Mouse (Mus musculus): ENCODE results near the gene H2al1h. TPM values are rescaled to one million over a fixed set of nuclear protein-coding genes. Genes with fewer than 3 reads are reported as not detected.
"Not testable (repeated sequence)": the region's sequence is repeated elsewhere in the genome, so short reads cannot be mapped to it uniquely, and the experiment has no call there.

H2al1h gene
- not detected in 2 replicates for polyA plus RNA-seq (2015; fragmentation: Nextera tagmentation; extraction: Ambion mirVana)

DNA sequence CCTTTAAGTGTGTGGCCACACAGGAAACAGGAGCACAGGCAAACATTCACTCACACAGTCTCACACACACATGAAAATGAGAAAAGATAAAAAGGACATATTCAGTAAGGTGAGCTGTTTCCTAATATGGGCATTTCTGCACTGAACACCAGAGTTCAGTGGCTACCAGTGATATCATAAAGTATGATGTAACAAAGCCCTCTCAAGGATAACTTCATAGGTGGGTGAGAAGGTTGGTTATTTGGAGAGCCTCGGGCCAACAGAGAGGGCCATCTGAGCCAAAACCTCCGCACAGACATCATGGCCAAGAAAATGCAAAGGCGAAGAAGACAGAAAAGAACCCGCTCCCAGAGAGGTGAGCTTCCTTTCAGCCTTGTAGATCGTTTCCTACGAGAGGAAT lies at the start of gene H2al1h:
H2al1h (plus strand) TSS at position 301 of the 400 bp plus-strand sequence.
- H3K4me3 ChIP-seq (replicated peaks); H3K4me1 ChIP-seq; H3K27ac ChIP-seq (replicated peaks); H3K9ac ChIP-seq (replicated peaks); H3K4me2 ChIP-seq; H3K9me3 ChIP-seq (replicated peaks); ATAC-seq (ENCODE audit: low FRiP score); H3K36me3 ChIP-seq; H3K27me3 ChIP-seq (replicated peaks): not testable (repeated sequence)
- WGBS, result no CpG with 5 or more reads among the region's 6 CpGs

DNA sequence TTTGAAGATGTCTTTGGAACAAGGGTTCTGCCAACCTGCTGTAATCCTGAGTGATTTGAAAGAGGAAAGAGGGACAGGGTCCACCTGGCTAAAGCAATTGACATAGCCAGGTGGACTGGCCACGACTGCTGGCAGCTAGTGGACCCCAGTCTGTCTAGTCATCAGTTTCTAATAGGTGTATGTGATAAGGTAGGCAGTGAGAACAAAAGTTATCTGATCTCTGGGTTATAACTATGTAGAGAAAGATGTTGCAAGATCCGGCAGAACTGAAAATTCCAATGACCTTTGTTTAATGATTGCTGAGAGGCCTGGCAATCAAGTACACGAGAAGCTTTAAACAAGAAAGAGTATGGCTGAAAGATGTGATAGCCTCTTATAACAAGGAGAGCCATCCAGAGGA lies 48.1 kb upstream of the H2al1h start:
- 81% methylated on average over 3 of the region's 3 CpGs for WGBS
- Histone ChIP-seq H3K9me3 (replicated peaks) (no peaks in the 10 kb centered on the region), H3K36me3 (no peaks in the 10 kb centered on the region), H3K4me2 (no peak overlapping the region), H3K4me1 (no peaks in the 10 kb centered on the region), H3K27me3 (replicated peaks) (no peaks in the 10 kb centered on the region; the same call in 1 of the 2 replicates), H3K27ac (replicated peaks) (no peak overlapping the region), H3K9ac (replicated peaks) (no peak overlapping the region), H3K4me3 (replicated peaks) (no peak overlapping the region)
- ATAC-seq (ENCODE audit: low FRiP score), result no peak

DNA sequence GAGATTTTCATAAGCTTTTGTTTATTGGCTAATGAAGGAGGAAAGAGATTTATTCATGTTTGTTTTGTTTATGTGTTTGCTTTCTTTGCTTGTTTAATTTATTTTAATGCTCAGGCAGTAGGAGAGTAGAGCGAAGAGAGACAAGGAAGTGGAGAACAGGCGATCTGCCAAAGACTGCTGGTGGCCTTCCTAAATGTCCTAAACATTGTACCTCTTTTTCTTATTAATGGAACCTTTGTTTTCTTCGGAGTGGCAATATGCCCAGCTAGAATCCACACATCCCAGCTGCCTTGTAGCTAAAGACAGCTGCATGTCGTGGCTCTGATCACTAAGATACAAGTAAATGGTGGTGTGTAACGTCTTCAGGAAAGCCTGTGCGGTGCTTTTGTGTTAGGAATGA lies 44.2 kb upstream of the H2al1h start:
- Histone ChIP-seq H3K4me1 (no peaks in the 10 kb centered on the region), H3K4me3 (replicated peaks) (no peak overlapping the region), H3K36me3 (no peaks in the 10 kb centered on the region), H3K9me3 (replicated peaks) (no peaks in the 10 kb centered on the region), H3K27me3 (replicated peaks) (no peaks in the 10 kb centered on the region; the same call in 1 of the 2 replicates), H3K27ac (replicated peaks) (no peak overlapping the region), H3K9ac (replicated peaks) (no peak overlapping the region), H3K4me2 (no peak overlapping the region)
- ATAC-seq (ENCODE audit: low FRiP score), result no peak
- WGBS, result 71% methylated on average over 6 of the region's 6 CpGs

DNA sequence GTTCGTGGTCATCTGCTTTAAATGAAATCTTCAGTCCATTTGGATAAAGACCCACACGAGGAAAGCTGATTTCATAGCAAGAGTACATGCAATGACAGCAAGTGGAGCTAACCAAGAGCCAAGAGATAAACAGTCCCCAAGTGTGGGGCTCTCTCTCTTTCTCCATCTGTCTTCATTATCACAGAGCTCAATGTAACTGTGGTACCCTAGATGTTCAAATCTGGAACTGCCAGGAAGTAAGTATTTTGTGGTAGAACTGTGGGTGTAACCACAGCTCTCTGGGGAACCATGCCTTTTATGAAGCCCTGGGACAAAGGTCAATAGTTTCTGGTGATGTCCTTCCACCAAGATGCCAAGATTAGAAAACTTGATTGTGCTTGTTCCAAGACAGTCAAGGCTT lies 40.6 kb upstream of the H2al1h start:
- Histone ChIP-seq H3K27me3 (replicated peaks) (no peaks in the 10 kb centered on the region; the same call in 1 of the 2 replicates), H3K27ac (replicated peaks) (no peak overlapping the region), H3K36me3 (no peaks in the 10 kb centered on the region), H3K9ac (replicated peaks) (no peak overlapping the region), H3K4me1 (no peaks in the 10 kb centered on the region), H3K9me3 (replicated peaks) (no peaks in the 10 kb centered on the region), H3K4me2 (no peak overlapping the region), H3K4me3 (replicated peaks) (no peak overlapping the region)
- no peak for ATAC-seq (ENCODE audit: low FRiP score)
- WGBS, result 69% methylated on average over 2 of the region's 2 CpGs

DNA sequence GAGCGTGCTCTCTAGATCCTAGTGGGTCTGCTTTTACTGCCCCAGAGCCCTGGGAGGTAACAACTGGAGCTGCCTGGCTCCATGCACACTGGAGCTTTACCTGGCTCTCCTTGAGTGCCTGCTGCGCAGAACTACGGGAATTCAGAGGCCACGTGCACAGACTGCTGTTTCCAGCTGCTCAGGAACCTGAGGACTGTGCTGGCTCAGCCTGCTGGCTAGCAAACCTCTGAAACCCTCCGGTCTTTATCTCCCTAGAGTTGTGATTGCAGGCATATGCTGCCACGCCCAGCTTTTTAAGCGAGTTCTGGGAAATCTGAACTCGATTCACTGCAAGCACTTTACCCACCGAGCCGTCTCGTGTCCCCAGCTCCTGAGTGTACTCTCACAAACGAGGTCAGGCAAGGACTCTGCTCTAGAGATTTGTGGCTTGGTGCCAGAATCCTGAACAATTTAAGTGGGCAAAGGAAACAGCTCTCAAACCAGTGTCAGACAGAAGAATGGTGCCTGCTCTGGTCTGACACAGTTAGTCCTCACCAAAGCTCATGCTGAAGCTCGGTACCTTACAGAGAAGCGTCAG lies 32.9 kb upstream of the H2al1h start:
- whole genome bisulfite sequencing, result 78% methylated on average over 14 of the region's 14 CpGs
- Histone ChIP-seq H3K9ac (replicated peaks) (no peak overlapping the region), H3K4me2 (no peak overlapping the region), H3K27me3 (replicated peaks) (no peaks in the 10 kb centered on the region), H3K4me3 (replicated peaks) (no peak overlapping the region), H3K36me3 (no peaks in the 10 kb centered on the region), H3K9me3 (replicated peaks) (no peaks in the 10 kb centered on the region), H3K4me1 (no peaks in the 10 kb centered on the region), H3K27ac (replicated peaks) (no peak overlapping the region)
- ATAC-seq (ENCODE audit: low FRiP score), result no peak

DNA sequence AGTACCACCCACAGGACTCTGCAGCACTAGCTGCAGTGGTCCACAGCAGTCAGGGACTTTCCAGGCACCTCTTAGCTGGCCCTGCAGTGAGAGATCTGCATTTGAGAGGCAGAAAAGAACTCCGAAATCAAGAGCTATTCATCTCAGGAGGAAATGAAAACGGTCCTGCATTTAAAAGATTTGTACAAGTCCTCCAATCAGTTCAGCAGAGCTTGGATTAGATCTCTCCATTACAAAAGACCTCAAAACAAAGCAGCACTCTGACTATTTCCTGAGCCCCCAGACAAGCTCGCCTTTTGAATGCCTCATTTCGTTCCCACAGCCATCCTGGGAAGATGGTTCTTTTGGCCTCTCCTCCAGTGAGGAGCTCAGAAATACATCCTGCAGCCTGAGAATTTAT lies 32.0 kb upstream of the H2al1h start:
- Histone ChIP-seq H3K27me3 (replicated peaks) (no peaks in the 10 kb centered on the region), H3K27ac (replicated peaks) (no peak overlapping the region), H3K4me3 (replicated peaks) (no peak overlapping the region), H3K36me3 (no peaks in the 10 kb centered on the region), H3K9ac (replicated peaks) (no peak overlapping the region), H3K4me1 (no peaks in the 10 kb centered on the region), H3K4me2 (no peak overlapping the region), H3K9me3 (replicated peaks) (no peaks in the 10 kb centered on the region)
- 61% methylated on average over 4 of the region's 4 CpGs for WGBS
- no peak for ATAC-seq (ENCODE audit: low FRiP score)

DNA sequence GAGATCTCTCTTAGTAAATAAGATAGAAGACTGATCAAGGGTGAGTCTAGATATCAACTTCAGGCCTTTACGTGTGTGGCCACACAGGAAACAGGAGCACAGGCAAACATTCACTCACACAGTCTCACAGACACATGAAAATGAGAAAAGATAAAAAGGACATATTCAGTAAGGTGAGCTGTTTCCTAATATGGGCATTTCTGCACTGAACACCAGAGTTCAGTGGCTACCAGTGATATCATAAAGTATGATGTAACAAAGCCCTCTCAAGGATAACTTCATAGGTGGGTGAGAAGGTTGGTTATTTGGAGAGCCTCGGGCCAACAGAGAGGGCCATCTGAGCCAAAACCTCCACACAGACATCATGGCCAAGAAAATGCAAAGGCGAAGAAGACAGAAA lies 22.3 kb upstream of the H2al1h start, which contains the start of gene H2al1a:
H2al1a (plus strand) TSS at position 301 of the 400 bp plus-strand sequence.
- not testable (repeated sequence) for H3K27ac ChIP-seq (replicated peaks); H3K9me3 ChIP-seq (replicated peaks); H3K36me3 ChIP-seq; H3K4me2 ChIP-seq; H3K4me1 ChIP-seq; H3K9ac ChIP-seq (replicated peaks); H3K27me3 ChIP-seq (replicated peaks); ATAC-seq (ENCODE audit: low FRiP score); H3K4me3 ChIP-seq (replicated peaks)
- no CpG with 5 or more reads among the region's 3 CpGs for WGBS

DNA sequence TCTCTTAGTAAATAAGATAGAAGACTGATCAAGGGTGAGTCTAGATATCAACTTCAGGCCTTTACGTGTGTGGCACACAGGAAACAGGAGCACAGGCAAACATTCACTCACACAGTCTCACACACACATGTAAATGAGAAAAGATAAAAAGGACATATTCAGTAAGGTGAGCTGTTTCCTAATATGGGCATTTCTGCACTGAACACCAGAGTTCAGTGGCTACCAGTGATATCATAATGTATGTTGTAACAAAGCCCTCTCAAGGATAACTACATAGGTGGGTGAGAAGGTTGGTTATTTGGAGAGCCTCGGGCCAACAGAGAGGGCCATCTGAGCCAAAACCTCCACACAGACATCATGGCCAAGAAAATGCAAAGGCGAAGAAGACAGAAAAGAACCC lies 19.2 kb upstream of the H2al1h start, which contains the start of gene H2al1b:
H2al1b (plus strand) TSS at position 301 of the 400 bp plus-strand sequence.
- H3K36me3 ChIP-seq; H3K4me1 ChIP-seq; H3K27ac ChIP-seq (replicated peaks); H3K9ac ChIP-seq (replicated peaks); H3K4me3 ChIP-seq (replicated peaks); ATAC-seq (ENCODE audit: low FRiP score); H3K27me3 ChIP-seq (replicated peaks); H3K9me3 ChIP-seq (replicated peaks); H3K4me2 ChIP-seq: not testable (repeated sequence)
- WGBS, result 96% methylated on average over 1 of the region's 3 CpGs

DNA sequence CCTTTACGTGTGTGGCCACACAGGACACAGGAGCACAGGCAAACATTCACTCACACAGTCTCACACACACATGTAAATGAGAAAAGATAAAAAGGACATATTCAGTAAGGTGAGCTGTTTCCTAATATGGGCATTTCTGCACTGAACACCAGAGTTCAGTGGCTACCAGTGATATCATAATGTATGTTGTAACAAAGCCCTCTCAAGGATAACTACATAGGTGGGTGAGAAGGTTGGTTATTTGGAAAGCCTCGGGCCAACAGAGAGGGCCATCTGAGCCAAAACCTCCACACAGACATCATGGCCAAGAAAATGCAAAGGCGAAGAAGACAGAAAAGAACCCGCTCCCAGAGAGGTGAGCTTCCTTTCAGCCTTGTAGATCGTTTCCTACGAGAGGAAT lies 15.9 kb upstream of the H2al1h start, which contains the start of gene H2al1c:
H2al1c (plus strand) TSS at position 301 of the 400 bp plus-strand sequence.
- H3K9me3 ChIP-seq (replicated peaks); H3K4me1 ChIP-seq; H3K4me2 ChIP-seq; H3K27me3 ChIP-seq (replicated peaks); ATAC-seq (ENCODE audit: low FRiP score); H3K27ac ChIP-seq (replicated peaks); H3K4me3 ChIP-seq (replicated peaks); H3K36me3 ChIP-seq; H3K9ac ChIP-seq (replicated peaks): not testable (repeated sequence)
- WGBS, result 80% methylated on average over 1 of the region's 6 CpGs

DNA sequence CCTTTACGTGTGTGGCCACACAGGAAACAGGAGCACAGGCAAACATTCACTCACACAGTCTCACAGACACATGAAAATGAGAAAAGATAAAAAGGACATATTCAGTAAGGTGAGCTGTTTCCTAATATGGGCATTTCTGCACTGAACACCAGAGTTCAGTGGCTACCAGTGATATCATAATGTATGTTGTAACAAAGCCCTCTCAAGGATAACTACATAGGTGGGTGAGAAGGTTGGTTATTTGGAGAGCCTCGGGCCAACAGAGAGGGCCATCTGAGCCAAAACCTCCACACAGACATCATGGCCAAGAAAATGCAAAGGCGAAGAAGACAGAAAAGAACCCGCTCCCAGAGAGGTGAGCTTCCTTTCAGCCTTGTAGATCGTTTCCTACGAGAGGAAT lies 12.8 kb upstream of the H2al1h start, which contains the start of gene H2al1d:
H2al1d (plus strand) TSS at position 301 of the 400 bp plus-strand sequence.
- H3K9me3 ChIP-seq (replicated peaks); H3K4me1 ChIP-seq; H3K4me2 ChIP-seq; H3K4me3 ChIP-seq (replicated peaks); H3K27me3 ChIP-seq (replicated peaks); H3K27ac ChIP-seq (replicated peaks); ATAC-seq (ENCODE audit: low FRiP score); H3K9ac ChIP-seq (replicated peaks); H3K36me3 ChIP-seq: not testable (repeated sequence)
- no CpG with 5 or more reads among the region's 6 CpGs for WGBS

DNA sequence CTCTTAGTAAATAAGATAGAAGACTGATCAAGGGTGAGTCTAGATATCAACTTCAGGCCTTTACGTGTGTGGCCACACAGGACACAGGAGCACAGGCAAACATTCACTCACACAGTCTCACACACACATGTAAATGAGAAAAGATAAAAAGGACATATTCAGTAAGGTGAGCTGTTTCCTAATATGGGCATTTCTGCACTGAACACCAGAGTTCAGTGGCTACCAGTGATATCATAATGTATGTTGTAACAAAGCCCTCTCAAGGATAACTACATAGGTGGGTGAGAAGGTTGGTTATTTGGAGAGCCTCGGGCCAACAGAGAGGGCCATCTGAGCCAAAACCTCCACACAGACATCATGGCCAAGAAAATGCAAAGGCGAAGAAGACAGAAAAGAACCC lies 9.7 kb upstream of the H2al1h start, which contains the start of gene H2al1e:
H2al1e (plus strand) TSS at position 301 of the 400 bp plus-strand sequence.
- no CpG with 5 or more reads among the region's 3 CpGs for WGBS
- H3K4me2 ChIP-seq; ATAC-seq (ENCODE audit: low FRiP score); H3K36me3 ChIP-seq; H3K4me1 ChIP-seq; H3K9ac ChIP-seq (replicated peaks); H3K27me3 ChIP-seq (replicated peaks); H3K4me3 ChIP-seq (replicated peaks); H3K9me3 ChIP-seq (replicated peaks); H3K27ac ChIP-seq (replicated peaks): not testable (repeated sequence)

DNA sequence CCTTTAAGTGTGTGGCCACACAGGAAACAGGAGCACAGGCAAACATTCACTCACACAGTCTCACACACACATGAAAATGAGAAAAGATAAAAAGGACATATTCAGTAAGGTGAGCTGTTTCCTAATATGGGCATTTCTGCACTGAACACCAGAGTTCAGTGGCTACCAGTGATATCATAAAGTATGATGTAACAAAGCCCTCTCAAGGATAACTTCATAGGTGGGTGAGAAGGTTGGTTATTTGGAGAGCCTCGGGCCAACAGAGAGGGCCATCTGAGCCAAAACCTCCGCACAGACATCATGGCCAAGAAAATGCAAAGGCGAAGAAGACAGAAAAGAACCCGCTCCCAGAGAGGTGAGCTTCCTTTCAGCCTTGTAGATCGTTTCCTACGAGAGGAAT lies 6.4 kb upstream of the H2al1h start, which contains the start of gene H2al1f:
H2al1f (plus strand) TSS at position 301 of the 400 bp plus-strand sequence.
- not testable (repeated sequence) for H3K27me3 ChIP-seq (replicated peaks); H3K9me3 ChIP-seq (replicated peaks); H3K27ac ChIP-seq (replicated peaks); H3K9ac ChIP-seq (replicated peaks); H3K4me1 ChIP-seq; H3K4me2 ChIP-seq; ATAC-seq (ENCODE audit: low FRiP score); H3K36me3 ChIP-seq; H3K4me3 ChIP-seq (replicated peaks)
- no CpG with 5 or more reads among the region's 6 CpGs for WGBS

Measured in neural tube, embryonic 15.5 days (tissue).